ENCODE assay signal across 18 mouse cellular contexts in genomic region chr15:82888466-82888865, GRCm38 (mm10).
A peak's percentile ranks its signal among the peaks of the same experiment; 100 is the strongest.
DNase-seq lines count a peak whose midpoint lies in the region; ATAC-seq and TF ChIP-seq lines count a peak whose summit lies in the region.
"Had no signal": no experiment of that assay in that cellular context is flagged by ENCODE, and none has a peak within 500 bp of the region (broad histone marks: within the 10 kb centered on the region; RNA-seq: fewer than 3 reads in every experiment).

No protein-coding gene starts in this region.

- intact Hi-C loops in heart, postnatal 36 days (cut with DNase I), result no loop called here

- peak overlapping the region; percentile 44 for H3K27ac ChIP-seq in brown adipose tissue, adult 24 weeks (replicated peaks; ENCODE audit: low read depth, low read length)
- H3K27ac ChIP-seq in liver, postnatal 0 days (ENCODE audit: low read depth), result peak overlapping the region; percentile 57
- no peak overlapping the region for H3K27ac ChIP-seq in midbrain, embryonic 13.5 days
- H3K27ac ChIP-seq: embryonic facial prominence, embryonic 13.5 days; forebrain, embryonic 12.5 days; heart, embryonic 13.5 days; hindbrain, embryonic 13.5 days; limb, embryonic 12.5 days had no signal

- H3K4me1 ChIP-seq in brown adipose tissue, adult 24 weeks (ENCODE audit: control insufficient read depth, insufficient read depth, insufficient read length, low read length), result peaks cover 8% of the 10 kb centered on the region; the same call in 1 of the 2 replicates
- peaks cover 15% of the 10 kb centered on the region for H3K4me1 ChIP-seq in liver, postnatal 0 days (ENCODE audit: insufficient read depth)
- H3K4me1 ChIP-seq in midbrain, embryonic 13.5 days (replicated peaks), result no peaks in the 10 kb centered on the region
- H3K4me1 ChIP-seq: embryonic facial prominence, embryonic 13.5 days; forebrain, embryonic 12.5 days; hindbrain, embryonic 13.5 days had no signal

- no peaks in the 10 kb centered on the region for H3K27me3 ChIP-seq in liver, postnatal 0 days (ENCODE audit: insufficient read depth, low read length)
- no peaks in the 10 kb centered on the region for H3K27me3 ChIP-seq in midbrain, embryonic 13.5 days
- H3K27me3 ChIP-seq: embryonic facial prominence, embryonic 13.5 days; forebrain, embryonic 12.5 days; heart, embryonic 13.5 days; hindbrain, embryonic 13.5 days; limb, embryonic 12.5 days had no signal

- no peak for ATAC-seq in liver, postnatal 0 days
- ATAC-seq in erythroid progenitor cell, adult 5-6 weeks (replicated peaks; ENCODE audit: low FRiP score, poor library complexity, severe bottlenecking), result no peak
- no peak for ATAC-seq in midbrain, embryonic 13.5 days
- ATAC-seq: activated CD4-positive, CD25-positive, alpha-beta regulatory T cell, adult 4 months; lung, postnatal 0 days had no signal

- 39% methylated on average over 2 of the region's 2 CpGs for WGBS in liver, postnatal 0 days (ENCODE audit: insufficient replicate concordance)
- 89% methylated on average over 2 of the region's 2 CpGs for WGBS in midbrain, embryonic 13.5 days

- H3K9ac ChIP-seq in liver, postnatal 0 days (replicated peaks), result no peak overlapping the region
- H3K9ac ChIP-seq in midbrain, embryonic 13.5 days (replicated peaks), result no peak overlapping the region
- H3K9ac ChIP-seq: embryonic facial prominence, embryonic 13.5 days; forebrain, embryonic 12.5 days; heart, embryonic 13.5 days; hindbrain, embryonic 13.5 days; limb, embryonic 12.5 days had no signal

- TF ChIP-seq CTCF in liver, postnatal 0 days (IDR thresholded peaks at IDR 0.05; ENCODE audit: low read depth), result no peak

- peak; percentile 68 for DNase-seq in heart, adult 11 months
- DNase-seq in heart, postnatal 36 days, result no peak
- peak; percentile 56 to 62 for DNase-seq in B cell, adult 2 months
- no peak for DNase-seq in liver, postnatal 0 days
- DNase-seq in c-Kit-positive CD71-positive TER-119-positive erythroid progenitor cells, embryonic 14.5 days (ENCODE audit: low spot score), result no peak
- DNase-seq: cerebellum, postnatal 25 days; kidney, adult 18-20 months; kidney, postnatal 36 days had no signal

- TF ChIP-seq EP300 in liver, postnatal 0 days (IDR thresholded peaks at IDR 0.05; ENCODE audit: low read depth), result no peak

- no peak overlapping the region for H3K4me3 ChIP-seq in brown adipose tissue, adult 24 weeks (ENCODE audit: insufficient read depth, low read depth, low read length)
- no peak overlapping the region for H3K4me3 ChIP-seq in liver, postnatal 0 days (ENCODE audit: low read depth, low read length)
- no peak overlapping the region for H3K4me3 ChIP-seq in midbrain, embryonic 13.5 days (replicated peaks)
- H3K4me3 ChIP-seq: embryonic facial prominence, embryonic 13.5 days; forebrain, embryonic 12.5 days; heart, embryonic 13.5 days; hindbrain, embryonic 13.5 days; limb, embryonic 12.5 days had no signal

- no peaks in the 10 kb centered on the region for H3K36me3 ChIP-seq in liver, postnatal 0 days (replicated peaks; ENCODE audit: insufficient read depth, low read length)
- H3K36me3 ChIP-seq in midbrain, embryonic 13.5 days, result no peaks in the 10 kb centered on the region
- H3K36me3 ChIP-seq: embryonic facial prominence, embryonic 13.5 days; forebrain, embryonic 12.5 days; heart, embryonic 13.5 days; hindbrain, embryonic 13.5 days; limb, embryonic 12.5 days had no signal

- peak overlapping the region; percentile 34 for H3K4me2 ChIP-seq in liver, postnatal 0 days (ENCODE audit: low read depth, low read length)
- H3K4me2 ChIP-seq in midbrain, embryonic 13.5 days (replicated peaks), result no peak overlapping the region
- H3K4me2 ChIP-seq: embryonic facial prominence, embryonic 13.5 days; forebrain, embryonic 12.5 days; heart, embryonic 13.5 days; hindbrain, embryonic 13.5 days; limb, embryonic 12.5 days had no signal

- no peaks in the 10 kb centered on the region for H3K9me3 ChIP-seq in liver, postnatal 0 days (ENCODE audit: low read length)
- no peaks in the 10 kb centered on the region for H3K9me3 ChIP-seq in midbrain, embryonic 13.5 days
- H3K9me3 ChIP-seq: embryonic facial prominence, embryonic 13.5 days; forebrain, embryonic 12.5 days; heart, embryonic 13.5 days; hindbrain, embryonic 13.5 days; limb, embryonic 12.5 days had no signal

Comparison
In these comparisons a context has a peak if more than half of its experiments do, and no peak if none do; other contexts are left out.
1. DNase-seq: peak in heart, adult 11 months (single experiment) and B cell, adult 2 months (2 of 2); none in heart, postnatal 36 days (0 of 2), liver, postnatal 0 days (single experiment) and c-Kit-positive CD71-positive TER-119-positive erythroid progenitor cells, embryonic 14.5 days (single experiment).